Comparison of ENCODE assay signal across 9 mouse cellular contexts in genomic region chr7:25709961-25710360, GRCm38 (mm10). TPM values are rescaled to one million over a fixed set of nuclear protein-coding genes. Genes with fewer than 3 reads are reported as not detected.
A peak's percentile ranks its signal among the peaks of the same experiment; 100 is the strongest.
DNase-seq lines count a peak whose midpoint lies in the region; ATAC-seq and TF ChIP-seq lines count a peak whose summit lies in the region.
"Had no signal": no experiment of that assay in that cellular context is flagged by ENCODE, and none has a peak within 500 bp of the region (broad histone marks: within the 10 kb centered on the region; RNA-seq: fewer than 3 reads in every experiment).

No protein-coding gene starts in this region.

- TF ChIP-seq POLR2A in myocyte (IDR thresholded peaks at IDR 0.05; ENCODE audit: insufficient read length, low read depth), result peak; percentile 26

- no peak overlapping the region for H3K9ac ChIP-seq in forebrain, postnatal 0 days
- peak overlapping the region; percentile 48 for H3K9ac ChIP-seq in limb, embryonic 12.5 days (replicated peaks)

- H3K4me2 ChIP-seq in forebrain, postnatal 0 days (ENCODE audit: low read depth), result no peak overlapping the region
- H3K4me2 ChIP-seq in limb, embryonic 12.5 days, result peak overlapping the region; percentile 28
- H3K4me2 ChIP-seq in myocyte (ENCODE audit: low read depth), result peak overlapping the region; percentile 78

- no peak overlapping the region for H3ac ChIP-seq in myocyte (ENCODE audit: control insufficient read depth, insufficient read length)

- TF ChIP-seq CTCF in forebrain, postnatal 0 days (IDR thresholded peaks at IDR 0.05; ENCODE audit: low read depth), result no peak

- H3K27me3 ChIP-seq in forebrain, embryonic 10.5 days (ENCODE audit: poor library complexity, severe bottlenecking), result peaks cover 13% of the 10 kb centered on the region
- H3K27me3 ChIP-seq in forebrain, postnatal 0 days (ENCODE audit: insufficient read depth, low read length), result no peaks in the 10 kb centered on the region
- H3K27me3 ChIP-seq in limb, embryonic 12.5 days, result peaks cover 7% of the 10 kb centered on the region; the same call in 1 of the 2 replicates
- no peaks in the 10 kb centered on the region for H3K27me3 ChIP-seq in myocyte (ENCODE audit: control insufficient read depth, insufficient read depth, insufficient read length)
- H3K27me3 ChIP-seq: megakaryocyte, embryonic 14.5 days had no signal

- no peaks in the 10 kb centered on the region for H3K79me2 ChIP-seq in myocyte (ENCODE audit: control insufficient read depth, insufficient read depth)

- peak overlapping the region; percentile 74 for H3K27ac ChIP-seq in forebrain, embryonic 10.5 days
- H3K27ac ChIP-seq in forebrain, postnatal 0 days (ENCODE audit: low read depth, low read length), result no peak overlapping the region
- 0 out of 2 replicates have a peak overlapping the region, but pooled peaks have one; percentile 12 for H3K27ac ChIP-seq in limb, embryonic 12.5 days

- no peak for DNase-seq in forebrain, embryonic 10.5 days (ENCODE audit: extremely low spot score, low spot score)
- no peak for DNase-seq in forebrain, postnatal 0 days
- DNase-seq in urinary bladder, postnatal 14 days (ENCODE audit: low spot score), result peak; percentile 37
- no peak for DNase-seq in urinary bladder, postnatal 10 days (ENCODE audit: low spot score)
- no peak for DNase-seq in layer of hippocampus, postnatal 36 days

- ATAC-seq in forebrain, postnatal 0 days, result no peak; the same call in 1 of the 2 replicates
- ATAC-seq in limb, embryonic 12.5 days (ENCODE audit: insufficient number of reproducible peaks, insufficient read depth, low FRiP score, low TSS enrichment, low read depth), result no peak
- no peak for ATAC-seq in monocyte, adult 5-6 weeks (replicated peaks; ENCODE audit: insufficient number of reproducible peaks, low FRiP score, low TSS enrichment, poor library complexity, severe bottlenecking)

- peaks cover 55% of the 10 kb centered on the region for H3K4me1 ChIP-seq in forebrain, embryonic 10.5 days
- H3K4me1 ChIP-seq in forebrain, postnatal 0 days (ENCODE audit: insufficient read depth), result 0 out of 2 replicates have a peak, but pooled peaks cover 2% of the 10 kb centered on the region
- peaks cover 53% of the 10 kb centered on the region for H3K4me1 ChIP-seq in limb, embryonic 12.5 days (replicated peaks)

- H3K36me3 ChIP-seq in forebrain, embryonic 10.5 days (replicated peaks), result peaks cover 34% of the 10 kb centered on the region
- peaks cover 28% of the 10 kb centered on the region for H3K36me3 ChIP-seq in forebrain, postnatal 0 days (ENCODE audit: insufficient read depth)
- peaks cover 35% of the 10 kb centered on the region for H3K36me3 ChIP-seq in limb, embryonic 12.5 days
- H3K36me3 ChIP-seq in myocyte (ENCODE audit: control insufficient read depth, insufficient read depth), result peaks cover 6% of the 10 kb centered on the region

- peak overlapping the region; percentile 20 for H3K4me3 ChIP-seq in forebrain, embryonic 10.5 days
- no peak overlapping the region for H3K4me3 ChIP-seq in forebrain, postnatal 0 days (ENCODE audit: low read depth, low read length)
- H3K4me3 ChIP-seq in limb, embryonic 12.5 days (replicated peaks), result no peak overlapping the region
- no peak overlapping the region for H3K4me3 ChIP-seq in myocyte

- H3K9me3 ChIP-seq in forebrain, embryonic 10.5 days, result no peaks in the 10 kb centered on the region
- no peaks in the 10 kb centered on the region for H3K9me3 ChIP-seq in forebrain, postnatal 0 days (ENCODE audit: low read length)
- H3K9me3 ChIP-seq in limb, embryonic 12.5 days, result no peaks in the 10 kb centered on the region
- H3K9me3 ChIP-seq: megakaryocyte, embryonic 14.5 days had no signal

- WGBS in forebrain, embryonic 10.5 days, result 16% methylated on average over 12 of the region's 12 CpGs
- 12% methylated on average over 12 of the region's 12 CpGs for WGBS in forebrain, postnatal 0 days
- 15% methylated on average over 12 of the region's 12 CpGs for WGBS in limb, embryonic 12.5 days

TF ChIP-seq in myocyte, 11 proteins besides CTCF, POLR2A, EP300 and RAD21:
- TF ChIP-seq MAX (IDR thresholded peaks at IDR 0.05; ENCODE audit: low read depth) (no peak), MYOD1 (IDR thresholded peaks at IDR 0.05; ENCODE audit: control insufficient read depth in 1 of 3, insufficient read length in 2 of 3, low read depth in 2 of 3) (peak in 1 of 3 experiments; percentile 63), TCF3 (IDR thresholded peaks at IDR 0.05; ENCODE audit: insufficient read length, low read depth) (no peak), MYOG (IDR thresholded peaks at IDR 0.05; ENCODE audit: control insufficient read depth in 1 of 3, insufficient read depth in 1 of 3, insufficient read length in 2 of 3, low read depth in 2 of 3) (peak in 1 of 3 experiments; percentile 62), REST (IDR thresholded peaks at IDR 0.05; ENCODE audit: insufficient read depth, insufficient read length) (no peak), TCF12 (IDR thresholded peaks at IDR 0.05; ENCODE audit: insufficient read depth, poor library complexity, severe bottlenecking) (no peak), SRF (IDR thresholded peaks at IDR 0.05; ENCODE audit: control insufficient read depth, insufficient read length, low read depth) (no peak), CEBPB (IDR thresholded peaks at IDR 0.05; ENCODE audit: insufficient read depth, poor library complexity, severe bottlenecking) (no peak), POLR2AphosphoS2 (IDR thresholded peaks at IDR 0.05; ENCODE audit: insufficient read length, low read depth) (peak; percentile 89)

RNA-seq across cellular contexts. Expression of gene Ccdc97, which starts 8.9 kb away (rescaled TPM):
- polyA plus RNA-seq in forebrain, embryonic 10.5 days (2016; fragmentation: Nextera tagmentation; extraction: Ambion mirVana), result 28.7 and 29.6 TPM in 2 replicates
- total RNA-seq in forebrain, postnatal 0 days (2014; rRNA removed), result 21.1 and 37.6 TPM in 2 replicates
- 31.7 and 32.0 TPM in 2 replicates for polyA plus RNA-seq in forebrain, postnatal 0 days (2015; fragmentation: Nextera tagmentation; extraction: Ambion mirVana)
- 20.6 and 23.6 TPM in 2 replicates for polyA plus RNA-seq in limb, embryonic 12.5 days (2016; fragmentation: Nextera tagmentation; extraction: Ambion mirVana)
- 44.5 TPM for polyA plus RNA-seq in myocyte (2012; fragmentation: generic; extraction: Trizol)
- 33.9 to 38.4 TPM (median 36.5 TPM) in 3 replicates for total RNA-seq in monocyte, adult 5-6 weeks (2017)
- total RNA-seq in layer of hippocampus, postnatal 36 days (2021), result 10 to 100 TPM; 57.4 to 64.6 TPM

RNA-seq across cellular contexts. Expression of gene Tgfb1, which starts 23.2 kb away (rescaled TPM):
- polyA plus RNA-seq in forebrain, embryonic 10.5 days (2016; fragmentation: Nextera tagmentation; extraction: Ambion mirVana), result 0.89 and 1.2 TPM in 2 replicates
- 1.6 and 3.1 TPM in 2 replicates for total RNA-seq in forebrain, postnatal 0 days (2014; rRNA removed)
- polyA plus RNA-seq in forebrain, postnatal 0 days (2015; fragmentation: Nextera tagmentation; extraction: Ambion mirVana), result 0.39 and 0.56 TPM in 2 replicates
- 1.6 and 2.2 TPM in 2 replicates for polyA plus RNA-seq in limb, embryonic 12.5 days (2016; fragmentation: Nextera tagmentation; extraction: Ambion mirVana)
- 78.2 TPM for polyA plus RNA-seq in myocyte (2012; fragmentation: generic; extraction: Trizol)
- 59.4 to 115 TPM (median 71.4 TPM) in 3 replicates for total RNA-seq in monocyte, adult 5-6 weeks (2017)
- 1 to 10 TPM; 6.0 to 8.0 TPM for total RNA-seq in layer of hippocampus, postnatal 36 days (2021)

RNA-seq across cellular contexts. Expression of gene B9d2, which starts 29.4 kb away (rescaled TPM):
- polyA plus RNA-seq in forebrain, embryonic 10.5 days (2016; fragmentation: Nextera tagmentation; extraction: Ambion mirVana), result 36.9 and 38.1 TPM in 2 replicates
- 15.7 and 15.8 TPM in 2 replicates for total RNA-seq in forebrain, postnatal 0 days (2014; rRNA removed)
- 58.2 and 60.1 TPM in 2 replicates for polyA plus RNA-seq in forebrain, postnatal 0 days (2015; fragmentation: Nextera tagmentation; extraction: Ambion mirVana)
- 30.4 and 30.5 TPM in 2 replicates for polyA plus RNA-seq in limb, embryonic 12.5 days (2016; fragmentation: Nextera tagmentation; extraction: Ambion mirVana)
- polyA plus RNA-seq in myocyte (2012; fragmentation: generic; extraction: Trizol), result 40.7 TPM
- total RNA-seq in monocyte, adult 5-6 weeks (2017), result 29.3 to 50.4 TPM (median 44.2 TPM) in 3 replicates
- total RNA-seq in layer of hippocampus, postnatal 36 days (2021), result 10 to 100 TPM; 23.9 to 24.4 TPM

RNA-seq across cellular contexts. Expression of gene Tmem91, which starts 35.0 kb away (rescaled TPM):
- 2.2 and 3.2 TPM in 2 replicates for polyA plus RNA-seq in forebrain, embryonic 10.5 days (2016; fragmentation: Nextera tagmentation; extraction: Ambion mirVana)
- 32.8 and 40.3 TPM in 2 replicates for total RNA-seq in forebrain, postnatal 0 days (2014; rRNA removed)
- 40.9 and 61.4 TPM in 2 replicates for polyA plus RNA-seq in forebrain, postnatal 0 days (2015; fragmentation: Nextera tagmentation; extraction: Ambion mirVana)
- polyA plus RNA-seq in limb, embryonic 12.5 days (2016; fragmentation: Nextera tagmentation; extraction: Ambion mirVana), result 2.7 and 3.1 TPM in 2 replicates
- 0.40 TPM for polyA plus RNA-seq in myocyte (2012; fragmentation: generic; extraction: Trizol)
- 0.29 to 1.2 TPM (median 0.96 TPM) in 3 replicates for total RNA-seq in monocyte, adult 5-6 weeks (2017)
- 10 to 100 TPM; 13.8 to 14.9 TPM for total RNA-seq in layer of hippocampus, postnatal 36 days (2021)

RNA-seq across cellular contexts. Expression of gene Hnrnpul1, which starts 44.6 kb away (rescaled TPM):
- polyA plus RNA-seq in forebrain, embryonic 10.5 days (2016; fragmentation: Nextera tagmentation; extraction: Ambion mirVana), result 59.2 and 60.5 TPM in 2 replicates
- 110 and 144 TPM in 2 replicates for total RNA-seq in forebrain, postnatal 0 days (2014; rRNA removed)
- polyA plus RNA-seq in forebrain, postnatal 0 days (2015; fragmentation: Nextera tagmentation; extraction: Ambion mirVana), result 47.3 and 47.9 TPM in 2 replicates
- 67.6 and 75.0 TPM in 2 replicates for polyA plus RNA-seq in limb, embryonic 12.5 days (2016; fragmentation: Nextera tagmentation; extraction: Ambion mirVana)
- polyA plus RNA-seq in myocyte (2012; fragmentation: generic; extraction: Trizol), result 76.2 TPM
- 116 to 171 TPM (median 131 TPM) in 3 replicates for total RNA-seq in monocyte, adult 5-6 weeks (2017)
- total RNA-seq in layer of hippocampus, postnatal 36 days (2021), result 100 to 1,000 TPM; 100 to 108 TPM

Comparison
In these comparisons a context has a peak if more than half of its experiments do, and no peak if none do; other contexts are left out.
1. RNA of gene Tgfb1, which starts 23.2 kb away (polyA plus RNA-seq): 78.2 TPM in myocyte (single experiment); 1.6 to 2.2 TPM in limb, embryonic 12.5 days, 0.89 to 1.2 TPM in forebrain, embryonic 10.5 days and 0.39 to 0.56 TPM in forebrain, postnatal 0 days; every median in the first group is over 10 times any median in the second.